In the genomic region with DNA sequence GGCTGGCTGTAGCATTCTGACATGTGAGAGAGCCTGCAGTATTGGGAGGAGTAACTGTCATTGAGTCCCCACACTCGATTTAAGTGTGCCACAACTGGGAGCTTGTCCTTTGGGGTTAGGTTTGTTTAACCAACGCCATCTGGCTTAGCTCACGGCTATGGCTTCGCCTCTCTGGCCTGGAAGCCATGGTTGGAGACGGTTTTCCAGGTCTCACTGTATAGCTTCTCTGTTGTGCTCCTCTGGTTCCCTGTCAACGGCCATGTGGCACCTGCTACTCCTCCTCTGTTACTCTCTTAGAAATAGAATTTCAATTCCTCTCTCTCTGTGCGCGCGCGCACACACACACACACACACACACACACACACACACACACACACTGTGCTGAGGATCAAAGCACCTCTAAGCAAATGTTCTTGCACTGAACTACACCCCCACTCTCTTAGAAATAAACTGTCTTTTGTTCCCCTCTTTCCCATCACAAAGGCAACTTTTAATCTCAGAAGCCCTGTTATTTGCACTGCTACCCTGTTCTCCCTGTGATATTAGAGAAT, we compare ENCODE assay signal across 23 mouse cellular contexts. TPM values are rescaled to one million over a fixed set of nuclear protein-coding genes. Genes with fewer than 3 reads are reported as not detected.
DNase-seq lines count a peak whose midpoint lies in the region; ATAC-seq and TF ChIP-seq lines count a peak whose summit lies in the region.
"Had no signal": no experiment of that assay in that cellular context is flagged by ENCODE, and none has a peak within 500 bp of the region (broad histone marks: within the 10 kb centered on the region; RNA-seq: fewer than 3 reads in every experiment).

No protein-coding gene starts in this region.

- DNase-seq in hindbrain, embryonic 11.5 days (ENCODE audit: low spot score) = peak; percentile 13
- peak; percentile 6 for DNase-seq in thymus, adult 2 months
- DNase-seq in thymus, postnatal 14 days = no peak
- DNase-seq in forebrain, embryonic 14.5 days (ENCODE audit: low spot score) = peak; percentile 24
- no peak for DNase-seq in adipocyte (ENCODE audit: low spot score)
- DNase-seq: B cell, adult 2 months; cerebellum, postnatal 10 days; gastrocnemius, postnatal 36 days; layer of hippocampus, postnatal 36 days; right cerebral cortex, adult 18-20 months had no signal

- TF ChIP-seq CTCF in thymus, adult 2 months (IDR thresholded peaks at IDR 0.05; ENCODE audit: borderline replicate concordance, control insufficient read depth, extremely low read depth, insufficient read depth, low read length, poor library complexity) = no peak

- H3K9me3 ChIP-seq in hindbrain, embryonic 11.5 days (ENCODE audit: control insufficient read depth, low read length) = no peaks in the 10 kb centered on the region
- no peaks in the 10 kb centered on the region for H3K9me3 ChIP-seq in hindbrain, embryonic 13.5 days
- H3K9me3 ChIP-seq in forebrain, embryonic 14.5 days (replicated peaks; ENCODE audit: control insufficient read depth, low read length) = no peaks in the 10 kb centered on the region
- no peaks in the 10 kb centered on the region for H3K9me3 ChIP-seq in midbrain, embryonic 15.5 days
- H3K9me3 ChIP-seq: hindbrain, embryonic 15.5 days; limb, embryonic 15.5 days; liver, embryonic 15.5 days; neural tube, embryonic 12.5 days had no signal

- no peak overlapping the region for H3K4me2 ChIP-seq in hindbrain, embryonic 11.5 days (replicated peaks; ENCODE audit: low read depth, low read length)
- no peak overlapping the region for H3K4me2 ChIP-seq in hindbrain, embryonic 13.5 days
- H3K4me2 ChIP-seq in forebrain, embryonic 14.5 days (ENCODE audit: low read length) = no peak overlapping the region
- no peak overlapping the region for H3K4me2 ChIP-seq in midbrain, embryonic 15.5 days
- H3K4me2 ChIP-seq: embryonic facial prominence, embryonic 13.5 days; hindbrain, embryonic 15.5 days; limb, embryonic 15.5 days; liver, embryonic 15.5 days; neural tube, embryonic 12.5 days had no signal

- no peak for ATAC-seq in hindbrain, embryonic 11.5 days (ENCODE audit: low FRiP score)
- ATAC-seq in hindbrain, embryonic 13.5 days (ENCODE audit: low FRiP score) = no peak
- no peak for ATAC-seq in forebrain, embryonic 14.5 days
- peak; percentile 52; the same call in 1 of the 2 replicates for ATAC-seq in midbrain, embryonic 15.5 days (replicated peaks)
- no peak for ATAC-seq in cerebellum, adult (ENCODE audit: insufficient number of reproducible peaks, low FRiP score, low TSS enrichment)
- ATAC-seq: intestine, postnatal 0 days had no signal

- no peak overlapping the region for H3K27ac ChIP-seq in hindbrain, embryonic 11.5 days (ENCODE audit: low read depth, low read length)
- H3K27ac ChIP-seq in hindbrain, embryonic 13.5 days = no peak overlapping the region
- no peak overlapping the region for H3K27ac ChIP-seq in thymus, adult 2 months (ENCODE audit: control insufficient read depth, insufficient read depth, low read length)
- no peak overlapping the region for H3K27ac ChIP-seq in forebrain, embryonic 14.5 days (ENCODE audit: low read depth, low read length)
- no peak overlapping the region for H3K27ac ChIP-seq in midbrain, embryonic 15.5 days
- H3K27ac ChIP-seq: embryonic facial prominence, embryonic 13.5 days; hindbrain, embryonic 15.5 days; limb, embryonic 15.5 days; liver, embryonic 15.5 days; macrophage; neural tube, embryonic 12.5 days had no signal

- H3K27me3 ChIP-seq in hindbrain, embryonic 11.5 days (ENCODE audit: control insufficient read depth, insufficient read depth, low read length) = no peaks in the 10 kb centered on the region
- no peaks in the 10 kb centered on the region for H3K27me3 ChIP-seq in hindbrain, embryonic 13.5 days
- no peaks in the 10 kb centered on the region for H3K27me3 ChIP-seq in thymus, adult 2 months (ENCODE audit: control insufficient read depth, insufficient read depth, low read length)
- no peaks in the 10 kb centered on the region for H3K27me3 ChIP-seq in forebrain, embryonic 14.5 days (replicated peaks; ENCODE audit: control insufficient read depth, insufficient read depth, low read length)
- no peaks in the 10 kb centered on the region for H3K27me3 ChIP-seq in midbrain, embryonic 15.5 days (replicated peaks)
- H3K27me3 ChIP-seq: embryonic facial prominence, embryonic 13.5 days; hindbrain, embryonic 15.5 days; limb, embryonic 15.5 days; liver, embryonic 15.5 days; neural tube, embryonic 12.5 days had no signal

- no peaks in the 10 kb centered on the region for H3K4me1 ChIP-seq in hindbrain, embryonic 11.5 days (replicated peaks; ENCODE audit: control insufficient read depth, insufficient read depth, low read length)
- peaks cover 5% of the 10 kb centered on the region; the same call in 1 of the 2 replicates for H3K4me1 ChIP-seq in hindbrain, embryonic 13.5 days (replicated peaks)
- H3K4me1 ChIP-seq in thymus, adult 2 months (replicated peaks; ENCODE audit: control insufficient read depth, insufficient read depth, low read length) = peaks cover 7% of the 10 kb centered on the region
- no peaks in the 10 kb centered on the region for H3K4me1 ChIP-seq in forebrain, embryonic 14.5 days (ENCODE audit: control insufficient read depth, insufficient read depth, low read length)
- peaks cover 3% of the 10 kb centered on the region; the same call in 1 of the 2 replicates for H3K4me1 ChIP-seq in midbrain, embryonic 15.5 days
- H3K4me1 ChIP-seq: embryonic facial prominence, embryonic 13.5 days; limb, embryonic 15.5 days; liver, embryonic 15.5 days; neural tube, embryonic 12.5 days had no signal

- no peak overlapping the region for H3K9ac ChIP-seq in hindbrain, embryonic 11.5 days (ENCODE audit: low read depth, low read length)
- H3K9ac ChIP-seq in hindbrain, embryonic 13.5 days = no peak overlapping the region
- H3K9ac ChIP-seq in forebrain, embryonic 14.5 days (ENCODE audit: low read length) = no peak overlapping the region
- no peak overlapping the region for H3K9ac ChIP-seq in midbrain, embryonic 15.5 days
- H3K9ac ChIP-seq: embryonic facial prominence, embryonic 13.5 days; hindbrain, embryonic 15.5 days; limb, embryonic 15.5 days; liver, embryonic 15.5 days; neural tube, embryonic 12.5 days had no signal

- WGBS in hindbrain, embryonic 11.5 days = 54% methylated on average over 10 of the region's 10 CpGs
- 53% methylated on average over 10 of the region's 10 CpGs for WGBS in hindbrain, embryonic 13.5 days
- WGBS in thymus, adult 2 months = 70% methylated on average over 10 of the region's 10 CpGs
- WGBS in forebrain, embryonic 14.5 days = 47% methylated on average over 10 of the region's 10 CpGs
- WGBS in midbrain, embryonic 15.5 days = 31% methylated on average over 9 of the region's 10 CpGs

- no peak for TF ChIP-seq POLR2A in thymus, adult 2 months (IDR thresholded peaks at IDR 0.05; ENCODE audit: control insufficient read depth, extremely low read depth, insufficient read depth, low read length, poor library complexity)

- no peak overlapping the region for H3K4me3 ChIP-seq in hindbrain, embryonic 11.5 days (ENCODE audit: low read depth, low read length)
- H3K4me3 ChIP-seq in hindbrain, embryonic 13.5 days = no peak overlapping the region
- H3K4me3 ChIP-seq in thymus, adult 2 months (ENCODE audit: control insufficient read depth, insufficient read depth, low read length) = no peak overlapping the region
- no peak overlapping the region for H3K4me3 ChIP-seq in forebrain, embryonic 14.5 days (ENCODE audit: low read depth, low read length)
- no peak overlapping the region for H3K4me3 ChIP-seq in midbrain, embryonic 15.5 days
- H3K4me3 ChIP-seq: embryonic facial prominence, embryonic 13.5 days; hindbrain, embryonic 15.5 days; limb, embryonic 15.5 days; liver, embryonic 15.5 days; neural tube, embryonic 12.5 days had no signal

- no peaks in the 10 kb centered on the region for H3K36me3 ChIP-seq in hindbrain, embryonic 11.5 days (ENCODE audit: control insufficient read depth, insufficient read depth, low read length)
- H3K36me3 ChIP-seq in hindbrain, embryonic 13.5 days = no peaks in the 10 kb centered on the region
- H3K36me3 ChIP-seq in thymus, adult 2 months (ENCODE audit: control insufficient read depth, insufficient read depth, low read length) = no peaks in the 10 kb centered on the region
- H3K36me3 ChIP-seq in forebrain, embryonic 14.5 days (ENCODE audit: control insufficient read depth, insufficient read depth, low read length) = no peaks in the 10 kb centered on the region
- H3K36me3 ChIP-seq in midbrain, embryonic 15.5 days (replicated peaks) = no peaks in the 10 kb centered on the region
- H3K36me3 ChIP-seq: embryonic facial prominence, embryonic 13.5 days; hindbrain, embryonic 15.5 days; limb, embryonic 15.5 days; liver, embryonic 15.5 days; neural tube, embryonic 12.5 days had no signal

RNA-seq across cellular contexts. Expression of gene Adam30, which starts 24.8 kb away (rescaled TPM):
- not detected in 2 replicates for polyA plus RNA-seq in hindbrain, embryonic 11.5 days (2014; fragmentation: Nextera tagmentation; extraction: Ambion mirVana)
- polyA plus RNA-seq in hindbrain, embryonic 13.5 days (2015; fragmentation: Nextera tagmentation; extraction: Ambion mirVana) = 0.05 TPM in 1 of 2 replicates, not detected in the other
- not detected in 2 replicates for polyA plus RNA-seq in thymus, adult 2 months (2012; rRNA removed)
- polyA plus RNA-seq in forebrain, embryonic 14.5 days (2014; fragmentation: Nextera tagmentation; extraction: Ambion mirVana) = not detected in 2 replicates
- polyA plus RNA-seq in midbrain, embryonic 15.5 days (2015; fragmentation: Nextera tagmentation; extraction: Ambion mirVana) = not detected in 2 replicates
- polyA plus RNA-seq: embryonic facial prominence, embryonic 13.5 days; heart, embryonic 16.5 days; hindbrain, embryonic 15.5 days; intestine, postnatal 0 days; kidney, embryonic 16.5 days; limb, embryonic 15.5 days; liver, embryonic 15.5 days; lung, embryonic 16.5 days; macrophage; neural tube, embryonic 12.5 days had no signal

RNA-seq across cellular contexts. Expression of gene Reg4, which starts 36.7 kb away (rescaled TPM):
- not detected in 2 replicates for polyA plus RNA-seq in hindbrain, embryonic 11.5 days (2014; fragmentation: Nextera tagmentation; extraction: Ambion mirVana)
- not detected in 2 replicates for polyA plus RNA-seq in hindbrain, embryonic 13.5 days (2015; fragmentation: Nextera tagmentation; extraction: Ambion mirVana)
- polyA plus RNA-seq in thymus, adult 2 months (2012; rRNA removed) = 0.35 TPM in 1 of 2 replicates, not detected in the other
- polyA plus RNA-seq in forebrain, embryonic 14.5 days (2014; fragmentation: Nextera tagmentation; extraction: Ambion mirVana) = not detected in 2 replicates
- polyA plus RNA-seq in midbrain, embryonic 15.5 days (2015; fragmentation: Nextera tagmentation; extraction: Ambion mirVana) = not detected in 2 replicates
- polyA plus RNA-seq: embryonic facial prominence, embryonic 13.5 days; heart, embryonic 16.5 days; hindbrain, embryonic 15.5 days; limb, embryonic 15.5 days; liver, embryonic 15.5 days; lung, embryonic 16.5 days; macrophage; neural tube, embryonic 12.5 days had no signal

Comparison
In these comparisons a context has a peak if more than half of its experiments do, and no peak if none do; other contexts are left out.
1. DNase-seq: peak in hindbrain, embryonic 11.5 days (single experiment), thymus, adult 2 months (single experiment) and forebrain, embryonic 14.5 days (single experiment); none in thymus, postnatal 14 days (single experiment) and adipocyte (single experiment).